Mouse (Mus musculus) gastrocnemius, postnatal 14 days (tissue): ENCODE measurements around the gene Lhfpl1. TPM values are rescaled to one million over a fixed set of nuclear protein-coding genes. Genes with fewer than 3 reads are reported as not detected.
A peak's percentile ranks its signal among the peaks of the same experiment; 100 is the strongest.
"Not testable (repeated sequence)": the region's sequence is repeated elsewhere in the genome, so short reads cannot be mapped to it uniquely, and the experiment has no call there.

Experiments
- DNase-seq: peaks from one replicate; pipeline ENCODE4 v3.0.0; 2021; ENCODE audit warnings: mixed read lengths
- intact Hi-C: fragments of 180-260 bp; cut with DNase I; formaldehyde crosslinking; loops from one replicate; pipeline ENCODE4 v1.15.1; 2025; ENCODE audit warnings: low total_unique reads
- long read RNA-seq, 2 experiments: library from polyadenylated mRNA; stranded (forward); transcript quantifications; one replicate each; pipeline ENCODE4 v2.0.0; 2021
- total RNA-seq, 2 experiments: library from RNA; stranded (reverse); gene quantifications; 2 replicates each; pipeline ENCODE4 v1.2.3; 2021

Lhfpl1 gene
- 1 to 10 TPM in 1 of 2 experiments, under 1 TPM in 1; 0.27 to 1.0 TPM for total RNA-seq
- long read RNA-seq, experiment 1, partial matches to known transcripts, result 0 of 1 reads
- long read RNA-seq, experiment 1, other reads (novel, unspliced or antisense), result 0 of 1 reads
- long read RNA-seq, experiment 2, result 0 reads

DNA sequence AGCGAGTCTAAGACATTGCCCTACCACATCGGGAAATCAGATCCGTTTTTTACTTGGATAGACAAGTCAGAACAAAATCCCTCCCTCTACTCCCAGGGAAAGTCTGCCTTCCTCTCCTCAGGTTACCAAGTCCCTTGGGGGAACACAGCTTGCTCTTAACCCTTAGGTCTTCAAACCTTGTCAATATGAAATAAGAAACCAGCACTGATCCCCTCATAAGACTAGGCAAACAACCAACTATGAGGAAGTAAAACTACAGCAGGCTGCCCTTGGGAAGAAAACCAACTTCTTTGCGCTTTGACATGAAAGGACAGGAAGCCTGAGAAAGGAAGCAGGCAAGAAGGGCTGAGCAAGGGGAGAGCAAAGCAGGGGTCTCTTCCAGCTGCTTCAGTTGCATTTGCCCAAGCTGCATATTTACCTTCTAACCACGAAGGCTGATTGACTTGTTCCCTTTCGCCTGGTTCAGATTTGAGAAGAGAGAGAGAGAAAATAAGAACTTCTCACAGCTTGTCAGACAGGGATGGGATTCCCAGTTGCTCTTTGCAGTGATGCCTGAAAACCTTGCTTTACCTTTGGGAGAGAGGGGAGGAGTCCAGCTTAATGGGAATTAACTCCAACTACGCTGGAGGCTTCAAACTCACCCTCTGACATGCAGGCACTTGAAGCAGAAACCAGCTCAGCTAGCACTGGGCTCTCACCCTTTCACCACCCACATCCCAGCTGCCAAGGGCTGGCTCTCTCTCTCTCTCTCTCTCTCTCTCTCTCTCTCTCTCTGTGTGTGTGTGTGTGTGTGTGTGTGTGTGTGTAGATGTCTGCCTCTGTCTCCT, at the start of gene Lhfpl1:
TSS of gene Lhfpl1 (minus strand) at position 713 of the 827 bp plus-strand sequence.
- no peak for DNase-seq
- intact Hi-C loops, result no loop called here

DNA sequence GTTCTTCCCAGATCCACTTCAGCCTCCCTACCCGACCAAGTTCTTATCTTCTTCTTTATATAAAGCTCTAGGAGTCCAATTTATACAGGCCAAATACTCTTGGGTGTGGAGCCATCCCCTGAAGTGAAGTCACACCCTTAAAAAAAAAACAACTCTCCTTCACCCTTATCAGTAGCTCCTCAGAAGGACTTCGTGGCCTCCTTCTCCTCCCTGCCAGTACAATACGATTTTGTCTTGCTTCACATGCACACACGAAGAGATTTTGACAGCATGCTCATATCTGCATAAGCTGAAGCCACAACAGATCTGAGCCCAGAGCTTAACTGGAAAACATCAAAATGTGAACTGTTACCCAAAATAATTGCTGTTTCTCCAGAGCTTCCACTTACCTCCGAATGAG, 22.9 kb upstream of the Lhfpl1 start:
- intact Hi-C loops, result no loop called here
- DNase-seq, result no peak

DNA sequence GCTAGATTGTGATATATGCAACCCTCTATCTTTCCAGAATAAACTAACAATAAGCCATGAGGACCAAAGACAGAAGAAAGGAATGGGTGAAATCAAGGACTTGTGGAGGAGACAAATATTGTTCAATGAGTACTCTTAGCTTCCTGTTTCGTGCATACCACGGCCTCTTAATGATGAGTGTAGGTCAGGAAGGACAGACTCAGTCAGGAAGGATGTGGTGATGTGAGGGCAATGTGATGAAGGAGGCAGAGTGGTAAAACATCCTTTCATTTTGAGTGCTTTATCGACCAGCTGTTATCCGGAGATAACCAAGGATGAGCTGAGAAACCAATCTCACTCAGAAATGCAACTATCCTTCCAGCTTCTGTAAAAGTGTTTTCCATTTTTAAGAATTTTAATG, 13.6 kb upstream of the Lhfpl1 start:
- intact Hi-C loops, result no loop called here
- DNase-seq, result no peak

DNA sequence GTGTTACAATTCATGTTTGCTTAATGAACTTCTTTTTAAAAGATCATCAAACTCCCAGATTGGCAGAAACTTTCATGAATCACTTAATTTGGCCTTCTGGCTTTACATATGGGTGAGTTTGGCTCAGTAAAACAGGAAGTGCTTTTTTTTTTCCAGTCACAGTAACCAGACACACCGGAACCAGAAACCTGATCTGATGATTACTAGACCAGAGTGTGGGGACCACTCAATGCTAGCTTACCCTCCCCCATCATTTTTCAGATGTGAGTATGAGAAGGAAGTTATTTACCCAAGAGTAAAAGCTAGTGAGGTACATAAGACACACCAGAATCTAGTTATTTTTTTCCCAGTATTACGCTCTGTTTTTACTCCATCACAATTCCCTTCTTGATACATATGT, 6.5 kb downstream of the Lhfpl1 start:
- intact Hi-C loops, result no loop called here
- no peak for DNase-seq

DNA sequence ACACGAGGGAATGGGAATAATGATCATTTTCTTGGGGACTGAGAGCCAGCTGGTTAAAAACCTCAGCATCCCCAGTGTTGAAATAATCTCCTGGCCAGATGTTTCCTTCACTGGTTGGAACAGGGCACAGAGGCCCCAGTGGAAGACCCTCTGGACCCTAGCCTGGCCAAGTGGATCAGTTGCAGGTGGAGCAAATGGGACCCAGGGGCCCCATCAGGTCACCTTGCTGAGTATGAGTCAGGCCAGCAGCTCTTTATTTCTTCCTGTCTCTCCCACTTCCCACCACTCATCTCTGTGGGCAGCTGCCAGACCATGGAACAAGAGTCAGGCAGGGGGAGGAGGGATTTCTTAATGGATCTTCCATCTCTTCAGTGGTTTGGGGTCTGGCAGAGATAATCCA, 12.7 kb downstream of the Lhfpl1 start:
- no peak for DNase-seq
- intact Hi-C loops, result no loop called here

DNA sequence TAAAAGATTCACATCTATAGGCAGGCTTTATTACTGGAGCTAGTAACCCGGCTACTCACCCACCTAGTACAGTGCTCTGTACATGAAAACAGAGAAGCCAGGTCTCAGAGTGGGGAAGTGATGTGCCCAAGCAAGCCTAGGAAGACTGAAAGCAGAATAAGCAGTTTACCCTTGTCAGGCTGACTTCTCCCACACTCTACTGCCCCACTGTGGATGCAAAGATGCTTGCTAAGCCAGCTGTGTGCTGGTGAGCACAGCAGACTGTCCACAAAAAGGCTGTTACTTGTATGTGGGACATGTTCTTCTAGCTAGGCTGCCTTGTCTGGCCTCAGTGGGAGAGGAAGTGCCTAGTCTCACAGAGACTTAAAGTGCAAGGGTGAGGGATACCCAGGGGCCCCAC, 40.3 kb downstream of the Lhfpl1 start:
- no peak for DNase-seq
- intact Hi-C loops, result no loop called here

DNA sequence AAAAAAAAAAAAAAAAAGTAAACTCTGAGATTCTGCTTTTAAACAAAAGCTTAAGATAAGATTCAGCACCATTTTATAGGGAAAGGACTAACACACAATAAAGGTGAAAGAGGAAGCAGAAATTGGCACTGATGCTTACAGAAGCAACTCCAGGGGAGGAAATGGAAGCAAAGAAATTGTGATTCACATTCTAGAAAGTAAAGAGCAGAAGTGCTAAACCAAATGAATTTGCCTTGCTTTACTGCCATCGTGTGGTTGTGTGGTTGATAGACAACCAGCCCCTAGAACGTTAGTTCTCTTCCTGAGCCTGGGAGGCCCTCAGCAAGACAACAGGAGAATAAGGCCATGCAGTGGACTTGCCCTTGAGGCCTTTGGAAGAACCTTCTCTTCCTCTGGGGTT, 41.7 kb downstream of the Lhfpl1 start:
- intact Hi-C loops, result no loop called here
- peak; percentile 3 for DNase-seq

DNA sequence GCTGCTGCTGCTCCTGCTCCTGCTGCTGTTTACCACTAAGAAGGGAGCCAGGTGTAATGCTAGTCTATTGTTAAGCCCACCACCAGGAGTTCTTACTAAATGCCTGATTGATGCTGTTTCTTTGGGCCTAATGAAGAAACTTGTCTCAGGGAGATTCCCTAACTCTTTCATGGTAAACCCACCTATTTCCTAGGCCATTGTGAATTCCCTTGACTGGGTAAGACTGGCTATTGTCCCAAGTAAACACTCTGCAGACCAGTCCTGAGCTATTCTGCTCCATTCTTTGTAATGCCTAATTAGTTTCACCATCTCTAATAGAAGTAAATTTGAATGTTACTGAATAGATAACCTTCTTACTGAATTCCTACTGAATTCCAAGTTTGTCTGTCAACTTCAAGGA, 48.7 kb downstream of the Lhfpl1 start:
- intact Hi-C loops, result not testable (repeated sequence)

DNA sequence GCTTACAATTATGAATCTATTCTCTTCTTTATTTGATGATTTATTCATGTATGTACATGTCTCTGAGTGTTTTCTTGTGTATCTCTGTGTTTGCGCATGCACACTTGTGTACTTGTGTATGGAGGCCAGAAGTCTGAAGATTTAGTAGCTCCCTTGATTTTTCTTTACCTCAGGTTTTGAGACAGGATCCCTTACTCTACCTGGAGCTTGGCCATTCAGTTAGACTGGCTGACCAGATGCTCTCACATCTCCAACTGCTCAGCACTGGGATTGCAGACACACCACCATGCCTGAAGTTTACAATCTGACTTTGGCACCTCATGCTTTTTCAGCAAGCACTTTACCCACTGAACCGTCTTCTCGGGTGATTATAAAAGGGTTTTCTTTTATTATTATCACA, 76.7 kb downstream of the Lhfpl1 start:
- no peak for DNase-seq
- intact Hi-C loops, result no loop called here

More for the DNA sequence above, 48.7 kb downstream of the Lhfpl1 start:
- not testable (repeated sequence) for DNase-seq

DNA sequence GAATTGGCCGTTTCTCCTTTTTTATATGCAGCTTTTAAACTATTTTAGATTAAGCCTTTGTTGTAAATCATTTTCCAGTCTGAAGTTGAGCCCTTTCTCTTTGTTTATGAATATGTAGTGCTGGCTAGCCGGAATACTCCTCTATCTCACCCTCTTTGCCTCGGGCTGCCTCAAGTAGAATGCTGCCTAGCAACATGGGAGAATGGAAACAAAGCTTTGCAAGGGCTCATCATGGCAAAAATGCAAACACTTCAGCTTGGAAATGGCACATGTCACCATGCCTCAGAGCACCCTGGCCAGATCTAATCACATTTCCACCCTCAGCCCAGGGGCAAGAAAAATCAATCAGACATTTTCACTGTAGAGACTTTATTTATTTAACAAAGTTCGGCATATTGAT, 77.1 kb downstream of the Lhfpl1 start:
- DNase-seq, result no peak
- intact Hi-C loops, result no loop called here

DNA sequence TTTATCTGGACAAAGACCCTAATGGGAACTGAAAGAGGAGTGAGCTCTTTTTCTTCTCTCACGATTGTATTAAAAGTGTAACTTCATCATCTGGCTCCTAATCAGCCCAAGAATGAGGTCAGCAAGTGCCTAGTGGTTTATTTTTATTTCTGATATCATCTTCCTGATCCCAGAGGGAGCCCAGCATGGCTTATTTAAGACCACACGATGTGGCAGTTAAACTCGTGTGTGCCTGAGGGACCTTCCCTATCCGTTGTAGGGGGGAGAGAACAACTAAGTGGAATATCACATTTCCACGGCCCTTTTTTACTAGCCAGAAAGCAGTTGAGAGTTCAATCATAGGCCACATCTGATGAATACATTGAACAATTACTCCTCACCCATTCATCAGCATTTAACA, 87.1 kb downstream of the Lhfpl1 start:
- intact Hi-C loops, result no loop called here
- DNase-seq, result no peak

Other genes with a start within 250 kb of the Lhfpl1 start
- 100 to 1,000 TPM; 152 to 215 TPM for gene Amot, start 156.1 kb upstream of the Lhfpl1 start, total RNA-seq